Mouse (Mus musculus): ENCODE measurements around the gene Hist1h2ab.
"Not testable (repeated sequence)": the region's sequence is repeated elsewhere in the genome, so short reads cannot be mapped to it uniquely, and the experiment has no call there.

Gene Hist1h2ab

DNA sequence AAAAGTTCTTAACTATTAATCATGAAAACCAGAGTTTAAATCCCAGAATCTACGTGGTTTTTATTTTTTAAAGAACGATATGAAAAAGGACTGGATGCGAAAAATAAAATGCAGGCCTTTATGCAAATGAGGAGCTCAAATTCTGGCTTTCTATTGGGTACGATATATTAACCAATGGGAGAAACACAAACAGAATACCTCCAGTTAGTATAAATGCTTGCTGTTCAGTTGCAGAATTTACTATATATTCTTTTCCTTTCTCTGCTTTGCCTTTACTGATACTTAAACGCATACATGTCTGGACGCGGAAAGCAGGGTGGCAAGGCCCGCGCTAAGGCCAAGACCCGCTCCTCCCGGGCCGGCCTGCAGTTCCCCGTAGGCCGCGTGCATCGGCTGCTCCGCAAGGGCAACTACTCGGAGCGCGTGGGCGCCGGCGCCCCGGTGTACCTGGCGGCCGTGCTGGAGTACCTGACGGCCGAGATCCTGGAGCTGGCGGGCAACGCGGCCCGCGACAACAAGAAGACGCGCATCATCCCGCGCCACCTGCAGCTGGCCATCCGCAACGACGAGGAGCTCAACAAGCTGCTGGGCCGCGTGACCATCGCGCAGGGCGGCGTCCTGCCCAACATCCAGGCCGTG is at the start of gene Hist1h2ab:
Gene Hist1h2ab (plus strand): TSS at position 288 of the 639 bp plus-strand sequence.
- not testable (repeated sequence) for DNase-seq (ENCODE audit: low read depth, low spot score)

DNA sequence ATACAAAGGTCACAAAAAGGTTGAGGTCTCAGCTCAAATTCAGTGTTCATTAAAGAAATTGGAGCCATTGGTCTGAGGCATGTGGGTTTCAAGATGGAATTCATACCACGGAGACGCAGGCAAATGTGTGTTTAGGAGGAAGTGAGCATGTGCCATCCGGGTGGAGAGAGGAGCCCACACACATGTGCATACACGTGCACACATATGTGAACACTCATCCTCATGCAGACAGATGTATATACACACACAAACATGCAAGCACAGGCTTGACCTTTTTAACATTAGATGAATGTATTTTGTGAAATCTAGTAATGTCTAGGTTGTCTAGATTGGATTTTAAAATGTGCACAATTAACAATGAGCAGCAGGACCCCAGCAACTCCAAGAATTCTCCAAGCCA is 48.7 kb upstream of the Hist1h2ab start:
- DNase-seq (ENCODE audit: low read depth, low spot score) = no peak

DNA sequence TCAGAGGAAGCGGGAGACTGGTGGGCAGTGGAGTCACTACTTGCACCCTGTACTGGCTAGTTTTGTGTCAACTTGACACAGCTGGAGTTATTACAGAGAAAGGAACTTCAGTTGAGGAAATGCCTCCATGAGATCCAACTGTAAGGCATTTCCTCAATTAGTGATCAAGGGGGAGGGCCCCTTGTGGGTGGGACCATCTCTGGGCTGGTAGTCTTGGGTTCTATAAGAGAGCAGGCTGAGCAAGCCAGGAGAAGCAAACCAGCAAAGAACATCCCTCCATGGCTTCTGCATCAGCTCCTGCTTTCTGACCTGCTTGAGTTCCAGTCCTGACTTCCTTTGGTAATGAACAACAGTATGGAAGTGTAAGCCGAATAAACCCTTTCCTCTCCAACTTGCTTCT is 48.1 kb upstream of the Hist1h2ab start:
- DNase-seq (ENCODE audit: low read depth, low spot score) = not testable (repeated sequence)

DNA sequence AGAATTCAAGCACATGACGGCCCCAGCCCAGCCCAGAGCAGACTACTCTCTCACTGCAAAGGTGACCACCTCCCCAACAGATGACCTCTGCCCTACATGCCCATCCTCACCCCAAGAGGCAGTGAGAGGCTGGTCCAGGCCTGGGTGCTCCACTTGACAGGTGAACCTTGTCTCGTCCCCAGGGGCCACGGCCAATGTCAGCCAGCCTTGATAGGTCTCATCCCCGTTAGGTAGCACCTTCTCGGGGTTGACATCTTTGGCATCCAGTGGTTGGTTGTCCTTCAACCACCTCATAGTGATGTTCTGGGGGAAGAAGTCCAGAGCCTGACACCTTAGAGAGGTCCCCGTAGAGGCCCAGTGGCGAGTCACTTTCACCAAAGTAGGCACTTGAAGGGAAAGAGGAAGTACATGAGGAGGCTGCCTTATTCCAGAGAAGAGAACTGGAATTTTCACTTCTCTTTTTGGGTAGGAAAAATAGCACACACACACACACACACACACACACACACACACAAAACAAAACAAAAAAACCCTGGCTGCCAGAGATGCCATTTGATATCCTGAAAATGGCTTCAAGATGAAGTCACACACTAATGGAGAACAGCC is 45.1 kb upstream of the Hist1h2ab start:
- no peak for DNase-seq (ENCODE audit: low read depth, low spot score)

DNA sequence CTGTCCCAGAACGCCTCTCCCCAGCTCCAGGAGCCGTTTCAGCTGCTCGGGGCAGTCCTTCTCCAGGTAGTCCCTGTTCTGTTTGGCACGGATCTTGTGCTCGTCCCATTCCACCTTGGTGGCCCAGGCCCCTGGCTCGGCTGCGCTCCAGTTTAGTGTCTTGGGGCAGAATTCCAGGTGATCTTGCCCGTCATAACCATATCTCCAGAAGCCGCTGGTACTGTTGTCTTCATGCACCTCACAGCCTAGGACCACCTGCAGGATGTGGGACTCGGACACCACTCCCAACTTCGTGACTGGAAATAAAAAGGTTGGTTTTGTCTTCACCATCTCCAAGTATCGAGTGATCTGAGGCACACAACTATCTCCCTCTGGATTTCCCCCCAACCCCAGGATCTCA is 44.2 kb upstream of the Hist1h2ab start:
- no peak for DNase-seq (ENCODE audit: low read depth, low spot score)

DNA sequence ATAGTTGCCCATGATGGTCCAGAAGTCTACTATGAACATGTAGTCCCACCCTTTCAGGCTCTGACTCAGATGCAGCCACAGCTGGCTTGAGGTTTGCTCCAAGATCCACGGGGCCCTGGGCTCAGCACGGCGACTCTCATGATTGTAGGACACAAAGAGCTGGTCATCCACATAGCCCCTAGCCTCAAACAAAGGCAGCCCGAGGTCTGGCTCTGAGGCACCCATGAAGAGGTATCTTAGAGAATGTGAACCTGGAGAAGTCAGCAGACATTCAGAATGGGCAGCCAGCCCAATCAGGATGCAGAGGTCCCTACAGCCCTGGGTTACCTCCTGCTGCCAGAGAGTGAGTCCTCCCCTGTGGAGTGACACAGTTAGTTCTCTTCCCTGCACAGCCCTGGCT is 42.9 kb upstream of the Hist1h2ab start:
- DNase-seq (ENCODE audit: low read depth, low spot score) = no peak

DNA sequence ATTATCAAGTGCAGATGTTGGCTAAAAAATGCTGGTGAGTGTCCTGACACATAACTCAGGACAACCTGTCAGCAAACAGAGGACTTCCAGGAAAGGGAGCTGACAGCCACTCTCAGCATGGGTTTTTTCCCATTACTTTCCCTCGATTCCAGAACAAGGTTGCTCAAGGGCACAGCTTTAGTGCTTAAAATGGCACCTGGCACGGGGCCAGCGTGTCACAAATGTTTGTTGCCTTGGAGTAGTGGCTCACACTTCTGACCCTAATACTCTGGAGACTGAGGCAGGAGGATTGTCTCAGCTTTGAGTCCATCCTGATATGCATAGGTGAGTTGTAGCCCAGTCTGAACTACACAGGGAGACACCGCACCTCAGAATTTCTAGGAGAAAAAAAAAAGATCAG is 42.3 kb upstream of the Hist1h2ab start:
- DNase-seq (ENCODE audit: low read depth, low spot score) = no peak

DNA sequence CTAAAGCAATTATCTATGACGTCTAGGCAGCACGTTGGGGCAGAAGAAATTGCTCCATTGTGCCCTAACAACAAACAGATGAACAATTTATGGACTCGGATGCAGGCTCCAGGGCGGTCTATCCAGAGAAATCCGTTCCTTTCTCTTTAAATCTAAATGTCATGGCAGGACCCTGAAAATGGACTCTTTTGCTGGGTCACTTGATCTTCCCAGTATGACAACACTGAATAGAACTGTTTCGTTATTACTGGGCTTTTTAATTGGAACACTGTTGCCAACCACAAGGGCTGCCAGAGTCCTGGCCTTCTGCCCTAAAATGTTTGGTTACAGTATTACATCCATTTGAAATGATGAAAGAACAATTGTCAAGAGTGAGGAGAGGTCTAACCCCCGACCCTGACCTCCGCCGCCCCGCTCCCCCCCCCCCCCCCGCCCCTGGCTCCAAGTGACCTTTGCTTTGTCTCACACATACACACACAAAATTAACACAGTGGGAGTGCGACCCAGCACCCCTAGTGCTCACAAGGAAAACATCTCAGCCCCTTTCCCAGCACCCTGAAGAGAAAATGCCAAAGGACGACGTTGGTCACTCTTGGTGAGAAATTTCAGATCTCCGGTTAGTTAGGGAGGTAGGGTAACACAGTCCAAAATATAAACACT is 41.1 kb upstream of the Hist1h2ab start:
- no peak for DNase-seq (ENCODE audit: low read depth, low spot score)

DNA sequence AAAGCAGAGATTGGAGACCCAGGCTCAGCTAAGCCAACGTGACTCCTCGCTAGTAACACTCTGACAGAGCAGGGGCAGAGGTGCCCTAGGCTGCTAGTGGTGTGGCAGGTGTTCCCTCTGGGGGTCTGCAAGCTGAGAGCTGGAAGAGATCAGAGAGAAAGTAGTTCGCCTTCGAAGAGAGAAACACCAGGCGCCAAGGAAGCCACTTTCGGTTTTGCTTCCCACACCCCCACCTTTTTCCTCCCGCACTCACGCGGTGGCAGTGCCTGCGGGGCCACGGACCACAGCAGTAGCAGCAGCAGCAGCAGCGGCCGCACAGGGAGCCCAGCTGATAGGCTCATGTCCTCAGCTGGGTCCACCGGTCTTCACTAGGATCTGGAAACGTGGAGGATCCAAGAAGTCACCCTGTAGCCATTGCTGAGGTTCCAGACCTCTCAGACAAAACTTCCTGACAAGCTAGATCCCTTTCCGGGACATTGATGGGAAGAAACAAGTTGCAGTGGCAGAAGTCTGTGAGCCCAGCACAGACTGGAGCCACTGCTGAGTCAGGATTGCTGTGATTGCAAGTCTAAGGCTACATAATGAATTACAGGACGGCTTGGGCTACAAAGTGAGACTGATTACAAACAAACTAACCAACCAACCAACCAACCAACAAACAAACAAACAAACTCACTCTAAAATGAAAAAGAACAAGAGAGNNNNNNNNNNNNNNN is 40.4 kb upstream of the Hist1h2ab start, which contains the start of gene Hfe:
Gene Hfe (minus strand): TSS at position 481 of the 716 bp plus-strand sequence.
- DNase-seq (ENCODE audit: low read depth, low spot score) = no peak

DNA sequence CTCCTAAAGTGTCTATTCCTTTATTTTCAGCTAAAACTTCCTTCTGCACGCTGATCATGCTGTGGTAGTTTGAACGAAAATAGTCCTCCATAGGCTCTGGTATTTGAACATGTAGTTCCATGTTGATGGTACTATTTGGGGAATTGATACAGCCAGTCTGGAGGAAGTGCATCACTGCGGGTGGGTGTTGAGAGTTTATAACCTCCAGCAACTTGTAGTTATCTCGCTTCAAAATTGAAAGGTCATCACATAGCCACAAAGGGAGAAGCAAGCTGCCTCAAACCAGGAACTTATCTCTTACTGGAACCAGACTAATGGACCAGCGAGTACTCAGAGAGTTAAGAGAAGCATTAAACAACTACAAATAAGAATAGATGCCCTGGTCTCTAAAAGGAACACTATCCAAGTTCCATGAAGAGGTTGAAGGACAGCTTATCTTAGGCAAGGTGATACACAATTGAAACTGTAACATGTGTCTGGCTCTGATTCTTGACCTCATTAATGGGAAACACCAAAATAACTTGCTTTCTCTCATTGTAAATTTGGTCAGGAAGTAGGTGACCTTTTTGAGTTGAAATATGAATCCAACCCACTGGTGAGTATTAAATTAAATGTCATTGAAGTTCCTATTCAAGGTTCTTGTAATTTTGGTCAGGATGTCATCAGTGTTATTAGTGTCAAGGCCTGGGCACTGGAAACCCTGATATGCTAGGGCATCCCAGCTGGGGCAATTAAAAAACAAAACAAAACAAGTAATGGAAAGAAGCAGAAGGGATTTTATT is 34.5 kb upstream of the Hist1h2ab start:
- no peak for DNase-seq (ENCODE audit: low read depth, low spot score)

DNA sequence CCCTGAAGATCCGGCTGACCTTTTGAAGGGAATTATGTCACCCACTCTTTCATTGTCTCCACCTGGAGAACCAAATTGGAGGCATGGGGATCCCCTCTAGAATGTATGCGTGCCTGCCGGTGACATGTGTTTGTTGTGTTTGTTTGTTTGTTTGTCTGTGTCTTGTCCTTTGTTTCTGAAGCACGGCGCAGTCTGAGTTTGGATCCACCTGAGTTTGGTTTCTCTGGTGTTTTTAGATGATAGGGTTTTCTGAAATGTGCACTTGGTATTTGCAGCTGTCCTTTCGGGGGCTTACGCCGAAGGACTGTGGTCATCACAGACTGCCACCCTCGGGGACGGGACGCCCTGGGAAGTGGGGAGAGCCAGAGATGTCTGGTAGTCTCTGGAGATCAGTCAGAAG is 33.8 kb upstream of the Hist1h2ab start:
- DNase-seq (ENCODE audit: low read depth, low spot score) = no peak

DNA sequence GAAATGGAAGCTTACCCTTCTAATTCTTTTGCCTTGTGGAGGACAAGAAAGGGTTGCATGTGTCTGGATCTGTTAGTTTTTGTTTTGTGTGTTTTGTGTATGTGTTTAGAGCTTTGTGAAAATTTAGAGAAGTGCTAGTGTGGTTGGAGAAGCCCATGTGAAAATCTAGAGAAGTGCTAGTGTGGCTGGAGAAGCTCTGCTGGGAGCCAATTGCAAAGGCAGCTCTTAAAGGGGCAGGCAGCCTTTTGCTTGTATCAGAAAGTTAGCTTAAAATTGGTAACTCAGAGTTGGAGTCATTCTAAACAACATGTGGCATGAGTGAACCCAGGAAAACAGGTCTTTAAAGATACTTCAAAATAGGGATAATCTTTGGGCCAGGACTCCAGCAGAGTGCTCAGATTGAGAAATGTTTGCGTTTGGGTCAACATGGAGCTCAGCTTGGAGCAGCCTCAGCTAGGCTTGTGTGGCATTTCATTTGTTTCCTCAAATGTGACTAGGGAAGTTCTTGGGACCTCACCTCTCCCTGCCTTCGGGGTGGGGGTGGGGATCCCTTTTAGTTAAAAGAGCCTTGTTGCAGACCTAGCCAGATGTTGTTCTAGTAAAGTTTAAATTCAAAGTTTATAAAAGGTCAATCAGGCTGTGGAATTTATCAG is 33.2 kb upstream of the Hist1h2ab start:
- DNase-seq (ENCODE audit: low read depth, low spot score) = not testable (repeated sequence)

DNA sequence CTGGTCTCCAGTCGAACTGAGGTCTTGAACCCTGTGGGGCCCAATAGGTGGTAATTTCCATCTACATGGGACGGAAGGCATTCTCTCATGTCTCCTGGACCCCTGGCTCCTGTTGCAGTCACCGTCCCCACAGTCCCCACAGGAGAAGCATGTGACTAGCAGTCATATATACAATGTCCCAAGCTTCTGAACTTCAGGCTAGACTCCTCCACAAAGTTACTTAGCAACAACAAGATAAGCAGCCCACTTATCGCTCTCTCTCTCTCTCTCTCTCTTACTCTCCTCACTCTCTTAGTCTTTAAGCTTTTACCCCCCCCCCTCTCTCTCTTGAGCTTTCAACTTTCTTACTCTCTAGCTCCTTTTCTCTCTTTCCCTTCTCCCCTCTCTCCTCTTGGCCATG is 26.7 kb upstream of the Hist1h2ab start:
- DNase-seq (ENCODE audit: low read depth, low spot score) = no peak

DNA sequence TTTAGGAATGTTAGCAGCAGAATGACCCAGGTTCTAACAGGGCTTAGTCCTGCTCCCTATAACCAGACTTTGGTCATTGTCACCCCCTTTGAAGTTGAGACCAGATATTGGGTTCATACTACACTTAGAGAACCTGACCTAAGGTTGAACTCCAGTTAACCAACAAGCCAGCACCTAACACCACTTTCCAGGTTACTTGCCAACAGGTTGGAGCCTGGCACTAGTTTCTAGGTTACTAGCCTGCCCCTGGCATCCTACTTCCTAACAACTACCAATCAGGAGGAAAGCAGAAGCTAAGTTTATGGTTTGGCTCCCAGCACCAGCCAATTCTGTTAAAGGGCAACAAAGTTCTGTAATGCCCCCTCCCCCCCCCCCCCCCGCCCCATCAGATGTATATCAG is 25.7 kb upstream of the Hist1h2ab start:
- DNase-seq (ENCODE audit: low read depth, low spot score) = no peak

DNA sequence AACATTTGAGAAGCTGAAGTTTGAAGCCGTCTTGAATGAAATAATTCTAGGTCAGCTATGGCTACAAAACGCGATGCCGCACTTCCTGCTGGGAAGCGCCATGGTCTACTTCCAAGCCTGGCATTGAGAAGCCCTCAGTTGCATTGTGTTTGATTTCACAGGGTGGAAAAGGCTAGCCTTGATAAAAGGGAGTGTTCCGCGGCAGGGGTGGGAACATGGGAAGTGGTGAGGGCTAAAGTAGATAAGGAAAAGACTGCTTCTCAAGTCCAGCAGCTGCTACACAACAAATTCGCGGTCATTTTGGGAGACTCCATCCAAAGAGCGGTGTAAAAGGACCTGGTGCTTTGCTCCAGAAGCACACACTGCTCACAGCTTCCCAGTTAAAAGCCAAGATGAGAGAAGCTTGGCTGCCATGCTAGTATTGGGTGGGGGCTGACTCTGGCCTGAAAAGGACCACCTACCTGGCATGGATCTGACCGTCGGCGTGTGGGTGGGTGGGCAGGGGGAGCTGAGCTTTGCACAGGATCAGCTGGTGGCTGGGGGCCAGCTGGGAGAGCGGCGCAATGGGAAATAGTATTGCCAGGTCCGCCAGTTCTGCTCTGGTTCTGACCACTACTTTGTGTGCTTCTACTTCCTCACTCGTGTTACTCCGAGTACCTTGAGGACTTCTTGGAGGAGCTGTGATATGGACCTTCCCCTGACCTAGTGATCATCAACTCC is 22.3 kb upstream of the Hist1h2ab start:
- no peak for DNase-seq (ENCODE audit: low read depth, low spot score)

DNA sequence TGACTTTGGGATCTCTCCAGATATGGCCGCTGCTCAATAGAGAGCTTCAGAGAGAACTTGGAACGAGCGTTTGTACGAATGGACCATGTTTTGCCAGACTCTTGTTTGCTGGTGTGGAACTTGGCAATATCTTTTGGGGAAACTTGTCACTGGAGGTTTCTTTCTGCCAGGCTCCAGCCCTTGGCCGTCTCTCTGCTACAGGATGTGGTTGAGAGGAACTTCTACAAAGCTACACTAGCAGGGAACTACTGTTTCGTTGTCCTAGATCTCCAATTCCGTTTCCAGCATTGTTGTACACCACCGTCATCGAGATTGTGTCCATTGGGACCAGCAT is 21.8 kb upstream of the Hist1h2ab start:
- DNase-seq (ENCODE audit: low read depth, low spot score) = no peak

DNA sequence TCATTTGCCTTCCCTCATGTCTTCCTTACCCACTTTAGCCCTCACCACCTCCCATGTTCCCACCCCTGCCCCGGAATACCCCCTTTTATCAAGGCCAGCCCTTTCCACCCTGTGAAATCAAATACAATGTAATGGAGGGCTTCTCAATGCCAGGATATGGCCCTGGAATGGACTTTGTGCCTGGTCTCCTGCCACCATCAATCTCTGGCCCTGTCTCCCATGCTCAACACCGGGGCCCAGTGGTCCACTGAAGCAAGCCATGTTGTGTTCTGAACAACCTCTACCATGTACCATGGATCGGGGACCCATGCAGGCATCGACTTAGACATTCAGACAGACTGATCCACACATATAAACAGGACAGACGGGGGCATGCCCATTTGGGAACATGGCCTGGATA is 21.2 kb upstream of the Hist1h2ab start:
- DNase-seq (ENCODE audit: low read depth, low spot score) = no peak

DNA sequence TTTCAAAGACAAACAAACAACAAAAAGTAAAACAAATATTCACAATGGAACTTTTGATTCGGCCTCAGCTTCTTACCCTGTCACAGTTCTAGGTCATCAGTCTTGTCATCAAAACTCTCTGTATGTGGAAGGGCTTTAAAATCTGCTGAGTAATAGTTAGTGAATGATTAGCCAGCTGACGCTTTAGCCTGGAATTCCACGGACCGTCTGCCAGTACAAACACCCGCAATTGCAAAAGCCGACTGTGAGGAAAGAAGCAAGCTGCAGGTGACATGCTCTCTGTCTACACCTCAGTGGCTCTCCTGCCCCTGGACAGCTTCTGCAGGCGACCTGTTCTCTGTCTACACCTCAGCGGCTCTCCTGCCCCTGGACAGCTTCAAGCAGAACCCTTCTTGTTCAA is 20.4 kb upstream of the Hist1h2ab start:
- DNase-seq (ENCODE audit: low read depth, low spot score) = no peak

DNA sequence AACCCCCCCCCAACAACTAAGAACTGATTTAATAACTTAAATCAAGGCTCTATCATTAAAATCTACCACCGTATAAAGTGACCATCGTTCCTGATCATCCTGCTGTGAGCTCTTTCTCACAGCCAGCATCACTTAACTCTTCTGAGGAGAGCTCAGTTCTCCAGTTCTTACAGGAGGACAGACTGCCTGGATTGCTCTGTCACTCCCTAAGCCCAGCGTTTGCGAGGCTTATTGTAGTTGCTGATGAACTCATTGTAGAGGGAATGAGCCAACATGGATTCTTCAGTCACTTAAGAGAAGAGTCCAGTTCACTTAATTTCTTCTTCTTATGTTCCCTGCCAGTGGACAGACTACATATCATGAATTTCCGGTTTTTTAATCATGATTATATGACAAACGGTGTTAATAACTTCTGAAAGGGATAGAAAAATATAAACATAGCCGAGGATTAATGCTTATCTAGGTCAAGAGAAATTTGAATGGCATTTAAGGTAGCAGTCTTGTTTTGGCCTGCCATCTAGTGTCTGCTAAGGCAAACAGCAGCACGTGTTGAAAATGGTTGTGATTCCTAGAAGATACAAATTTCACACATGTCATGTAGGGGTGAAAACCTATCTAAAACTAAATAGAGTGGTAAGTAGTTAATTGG is 18.6 kb upstream of the Hist1h2ab start:
- DNase-seq (ENCODE audit: low read depth, low spot score) = no peak

DNA sequence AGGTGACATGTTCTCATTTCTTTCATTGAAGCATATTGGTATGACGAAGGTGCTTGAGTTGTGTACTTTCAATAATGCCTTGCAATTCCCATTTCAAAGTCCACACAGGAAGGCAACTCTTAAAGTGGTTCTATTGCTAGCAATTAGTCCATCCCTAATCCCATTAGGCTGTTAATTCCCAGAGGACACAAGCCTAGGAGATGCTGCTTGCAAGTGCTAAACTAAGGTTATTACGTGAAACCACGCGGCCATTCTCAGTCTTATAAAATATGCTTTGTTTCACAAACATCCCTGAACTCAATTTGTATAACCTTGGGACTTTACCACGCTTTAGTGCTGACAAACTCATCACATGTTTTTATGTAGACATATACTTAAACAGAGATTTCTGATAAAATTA is 13.8 kb upstream of the Hist1h2ab start:
- no peak for DNase-seq (ENCODE audit: low read depth, low spot score)

All from retina, postnatal 7 days (tissue).